Mouse (Mus musculus): ENCODE results near the gene Vrk1.
A peak's percentile ranks its signal among the peaks of the same experiment; 100 is the strongest.

The Vrk1 gene

DNA sequence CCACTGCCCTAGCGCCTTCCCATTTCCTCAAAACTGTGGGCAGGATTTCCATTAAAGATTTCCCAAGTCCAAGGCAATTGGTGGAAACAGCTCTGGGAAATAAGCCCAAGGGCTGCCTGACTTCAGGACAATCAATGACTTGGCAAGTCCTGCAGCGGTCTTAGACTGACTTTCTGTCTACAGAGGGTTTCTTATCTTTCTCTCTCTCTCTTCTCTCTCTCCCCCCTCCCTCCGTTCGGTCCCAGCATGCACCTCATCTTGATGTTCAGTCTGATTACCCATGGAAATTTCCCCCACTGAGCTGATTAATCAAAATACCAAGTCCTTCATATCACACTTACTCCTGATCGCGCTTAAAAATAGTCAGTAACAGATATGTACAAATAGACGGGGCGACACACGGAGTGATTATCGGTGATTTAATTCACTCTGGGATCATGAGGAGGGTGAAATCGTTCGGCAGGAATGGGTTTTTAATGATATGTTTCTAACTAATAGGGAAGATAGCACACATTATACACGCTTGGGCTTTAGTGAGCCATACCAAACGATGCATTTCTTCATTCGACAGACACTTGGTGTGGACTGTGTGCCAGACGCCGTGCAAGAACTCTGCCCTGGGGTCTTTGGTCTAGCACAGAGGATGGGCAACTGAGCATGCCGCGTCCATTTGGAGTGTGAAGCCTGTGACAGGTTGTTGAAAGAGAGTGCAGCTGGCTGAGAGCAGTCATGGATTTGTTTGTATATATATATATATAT, 12.8 kb upstream of the Vrk1 start:
- DNase-seq (ENCODE audit: inconsistent age in 2 of 2, low spot score in 1 of 2): no peak

DNA sequence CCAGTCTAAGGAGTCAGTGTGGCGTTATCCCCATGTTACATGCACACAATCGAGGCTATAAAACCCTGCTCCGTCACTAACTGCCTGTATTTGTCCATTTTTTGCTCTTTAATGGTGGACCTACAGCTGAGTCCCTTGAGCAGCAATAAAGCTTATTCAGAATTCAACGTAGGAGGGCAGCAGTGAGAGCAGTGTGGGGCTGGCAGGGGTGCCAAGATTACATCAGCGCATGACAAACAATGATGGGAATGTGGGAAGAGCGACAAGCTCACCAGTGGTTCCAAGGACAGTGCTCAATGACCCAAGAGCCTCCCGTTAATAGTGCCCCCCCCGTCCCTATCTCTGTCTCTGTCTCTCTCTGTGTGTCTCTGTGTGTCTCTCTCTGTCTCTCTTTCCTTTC, 8.3 kb upstream of the Vrk1 start:
- peak; percentile 64 to 83 for DNase-seq (ENCODE audit: inconsistent age in 2 of 2, low spot score in 1 of 2)

DNA sequence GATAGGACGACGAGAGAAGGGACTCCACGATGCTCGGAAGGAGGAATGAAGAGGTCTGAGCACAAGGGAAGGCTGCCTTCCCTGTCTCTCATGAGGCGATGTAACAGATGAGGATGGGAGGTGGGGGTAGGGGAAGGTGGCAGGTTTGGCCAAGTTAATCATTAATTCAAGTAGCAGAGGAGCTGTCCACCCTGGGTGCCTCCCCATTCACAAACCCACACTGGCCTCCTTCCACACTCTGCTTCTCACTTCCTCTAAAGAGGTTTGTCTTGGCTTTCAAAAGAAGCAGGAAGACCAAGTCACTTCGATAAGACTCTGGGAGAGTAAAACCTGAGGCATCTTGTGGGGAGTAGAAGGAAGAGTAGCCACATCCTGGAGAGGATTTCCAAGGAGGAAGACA, 5.3 kb upstream of the Vrk1 start:
- no peak for DNase-seq (ENCODE audit: inconsistent age in 2 of 2, low spot score in 1 of 2)

DNA sequence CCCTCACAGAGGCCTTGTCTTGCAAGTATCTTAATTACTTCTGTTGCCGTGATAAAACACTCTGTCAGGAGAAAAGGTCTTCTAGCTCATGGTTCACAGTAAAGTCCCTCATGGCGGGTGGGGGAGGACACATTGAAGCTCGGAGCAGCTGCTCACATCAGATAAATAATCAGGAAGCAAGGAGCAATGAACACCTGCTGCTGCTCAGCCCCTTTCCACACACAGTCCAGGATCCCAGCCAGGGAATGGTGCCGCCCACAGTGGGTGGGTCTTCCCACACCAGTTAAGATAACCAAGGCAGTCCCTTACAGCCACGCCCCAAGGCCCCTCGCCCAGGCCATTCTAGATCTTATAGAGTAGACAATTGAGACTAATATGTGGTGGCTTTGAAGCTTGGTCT, 3.8 kb upstream of the Vrk1 start:
- no peak for DNase-seq (ENCODE audit: inconsistent age in 2 of 2, low spot score in 1 of 2)

DNA sequence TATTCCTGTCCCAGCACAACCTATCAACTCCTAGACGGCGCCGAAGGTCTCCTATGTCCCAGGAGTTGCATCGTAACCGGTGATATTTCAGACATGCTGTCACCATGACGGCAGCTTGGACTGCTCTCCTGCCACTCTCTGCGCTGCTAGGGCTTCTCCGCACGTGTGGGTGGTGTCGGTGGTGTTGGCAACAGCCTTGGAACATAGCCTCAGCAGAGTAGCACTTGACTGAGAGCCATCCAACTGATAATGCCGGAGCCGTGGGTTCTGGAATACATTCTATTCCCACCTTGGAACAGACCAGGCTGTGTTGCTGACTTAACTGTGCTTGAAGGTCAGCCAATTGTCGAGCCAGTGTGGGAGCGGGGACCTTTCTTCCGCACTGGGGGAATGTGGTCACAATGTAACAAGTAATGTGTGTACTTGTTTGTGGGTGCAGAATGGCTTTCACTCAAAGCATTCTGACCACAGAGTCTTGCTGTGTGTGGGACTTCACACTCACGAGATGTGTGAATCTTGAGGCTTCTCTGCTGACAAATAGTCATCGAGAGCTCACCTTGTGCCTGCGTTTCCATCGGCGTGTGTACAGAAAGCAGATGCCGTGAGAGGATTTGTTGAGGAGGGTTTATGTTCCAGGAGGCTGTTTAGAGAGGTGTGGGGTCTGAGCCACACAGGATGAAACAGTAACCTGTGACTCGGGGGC, 1.5 kb upstream of the Vrk1 start:
- peak; percentile 58 to 83 for DNase-seq (ENCODE audit: inconsistent age in 2 of 2, low spot score in 1 of 2)

DNA sequence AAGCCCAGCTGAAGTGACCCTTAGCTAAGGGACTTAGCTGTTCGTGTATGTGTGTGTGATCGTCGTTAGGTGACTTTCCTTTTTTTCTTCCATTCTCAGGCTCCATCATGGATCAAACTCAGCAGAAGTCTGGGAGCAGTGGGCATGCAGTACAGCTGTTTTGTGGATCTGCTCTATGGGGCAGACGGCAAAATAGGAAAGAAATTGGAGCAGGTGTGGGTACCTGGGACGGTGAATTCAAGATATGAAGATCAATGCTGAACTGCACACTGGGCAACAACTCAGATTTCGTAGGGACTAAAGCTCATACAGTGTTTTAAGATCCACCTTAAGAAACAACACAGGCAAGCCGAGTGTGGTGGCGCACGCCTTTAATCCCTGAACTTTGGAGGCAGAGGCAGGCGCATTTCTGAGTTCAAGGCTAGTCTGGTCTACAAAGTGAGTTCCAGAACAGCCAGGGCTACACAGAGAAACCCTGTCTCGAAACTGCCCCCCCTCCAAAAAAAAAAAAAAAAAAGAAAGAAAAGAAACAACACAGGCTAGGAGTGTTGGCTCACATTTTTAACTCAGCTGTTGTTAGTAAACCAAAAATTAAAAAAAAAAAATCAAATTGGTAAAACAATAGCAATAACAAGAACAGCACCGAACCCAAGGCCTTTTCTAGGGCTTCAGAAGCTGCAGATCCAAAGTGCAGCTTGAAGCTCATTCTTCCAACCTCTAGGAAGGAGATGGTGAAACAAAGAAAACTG, 732 bp upstream of the Vrk1 start:
- peak in 1 of 2 experiments; percentile 54 for DNase-seq (ENCODE audit: inconsistent age in 2 of 2, low spot score in 1 of 2)

DNA sequence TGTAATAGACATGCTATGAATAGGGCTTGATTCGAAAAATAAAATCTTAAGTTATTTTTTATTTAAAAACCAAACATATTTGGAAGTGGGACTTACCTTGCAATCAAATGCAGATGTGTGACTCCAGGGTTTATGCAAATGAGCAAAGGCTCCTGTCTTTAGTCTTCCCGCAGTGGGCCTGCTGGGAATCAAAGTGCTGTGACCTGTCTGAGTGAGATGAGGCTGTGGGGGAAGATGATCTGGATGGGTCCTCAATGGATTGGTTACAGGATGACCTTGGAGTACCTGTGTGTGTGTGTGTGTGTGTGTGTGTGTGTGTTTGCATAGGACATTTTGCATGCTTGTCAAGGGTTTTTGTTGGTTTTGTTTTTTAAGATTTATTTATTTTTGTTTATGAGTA, 2.1 kb downstream of the Vrk1 start:
- DNase-seq (ENCODE audit: inconsistent age in 2 of 2, low spot score in 1 of 2): no peak

DNA sequence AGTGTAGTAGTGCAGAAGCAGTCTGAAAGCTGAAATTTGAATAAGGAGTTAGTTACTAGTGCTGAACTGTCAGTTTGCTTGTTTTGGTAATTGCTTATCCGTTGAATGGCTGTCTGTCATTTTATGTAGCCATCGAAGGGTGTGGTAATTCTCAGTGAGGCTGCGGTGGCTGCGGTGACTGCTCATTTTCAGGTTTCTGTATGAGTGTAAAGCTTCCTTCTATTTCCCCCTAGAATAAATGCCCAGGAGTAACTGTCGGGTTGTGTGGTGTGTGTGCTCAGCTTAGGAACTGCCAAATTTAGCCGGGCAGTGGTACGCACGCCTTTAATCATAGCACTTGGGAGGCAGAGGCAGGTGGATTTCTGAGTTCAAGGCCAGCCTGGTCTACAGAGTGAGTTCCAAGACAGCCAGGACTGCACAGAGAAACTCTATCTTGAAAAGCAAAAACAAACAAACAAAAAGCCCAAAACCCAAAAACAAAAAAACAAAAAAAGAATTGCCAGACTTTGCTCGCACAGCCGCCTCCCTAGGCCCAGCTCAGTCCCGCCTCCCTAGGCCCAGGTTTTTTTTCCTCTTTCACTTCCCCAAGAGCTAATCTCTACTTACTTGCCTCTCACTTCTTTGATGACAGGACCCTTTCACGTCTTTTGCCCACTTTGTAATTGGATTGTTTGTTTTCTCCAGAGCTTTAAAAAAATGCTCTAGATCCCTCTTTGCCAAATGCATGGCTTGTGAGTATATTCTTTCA, 6.4 kb downstream of the Vrk1 start:
- DNase-seq (ENCODE audit: inconsistent age in 2 of 2, low spot score in 1 of 2): no peak

DNA sequence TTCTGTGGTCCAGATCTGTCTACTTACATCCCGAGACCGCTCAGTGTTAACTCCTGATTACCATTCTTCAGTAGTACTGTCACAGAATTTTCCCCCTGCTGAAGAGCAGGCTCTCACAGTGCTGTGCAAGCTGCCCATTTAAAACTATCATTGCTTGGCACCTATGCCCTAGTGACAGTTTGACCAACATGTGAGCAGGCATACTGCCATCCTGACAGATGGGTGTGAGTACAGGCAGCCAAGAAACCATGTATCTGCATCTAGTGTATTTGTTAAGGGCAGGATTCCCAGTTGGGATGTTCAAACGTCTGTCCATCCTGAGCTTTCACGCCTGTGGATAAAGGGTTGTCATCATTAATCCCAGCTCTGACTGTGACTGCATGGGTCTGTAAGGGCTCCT, 10.0 kb downstream of the Vrk1 start:
- no peak for DNase-seq (ENCODE audit: inconsistent age in 2 of 2, low spot score in 1 of 2)

DNA sequence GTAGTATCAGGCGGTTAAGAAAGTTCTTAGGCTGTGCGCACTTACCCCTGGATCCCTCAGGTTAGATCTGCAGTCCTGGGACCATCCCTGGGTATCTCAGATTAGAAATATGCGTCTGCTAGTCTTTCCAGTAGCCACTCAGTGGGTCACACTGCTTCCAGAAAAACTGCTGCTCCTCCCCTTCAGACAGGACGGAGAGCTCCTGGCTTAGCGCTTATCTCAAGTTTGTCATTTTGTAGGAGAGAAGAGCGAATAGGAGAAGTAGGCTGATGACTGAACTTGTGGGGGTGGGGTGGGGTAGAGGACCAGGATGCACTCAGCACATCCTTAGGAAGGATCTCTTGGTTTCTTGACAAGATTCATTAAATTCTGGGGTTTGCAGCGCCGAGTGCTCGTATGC, 13.6 kb downstream of the Vrk1 start:
- no peak for DNase-seq (ENCODE audit: inconsistent age in 2 of 2, low spot score in 1 of 2)

DNA sequence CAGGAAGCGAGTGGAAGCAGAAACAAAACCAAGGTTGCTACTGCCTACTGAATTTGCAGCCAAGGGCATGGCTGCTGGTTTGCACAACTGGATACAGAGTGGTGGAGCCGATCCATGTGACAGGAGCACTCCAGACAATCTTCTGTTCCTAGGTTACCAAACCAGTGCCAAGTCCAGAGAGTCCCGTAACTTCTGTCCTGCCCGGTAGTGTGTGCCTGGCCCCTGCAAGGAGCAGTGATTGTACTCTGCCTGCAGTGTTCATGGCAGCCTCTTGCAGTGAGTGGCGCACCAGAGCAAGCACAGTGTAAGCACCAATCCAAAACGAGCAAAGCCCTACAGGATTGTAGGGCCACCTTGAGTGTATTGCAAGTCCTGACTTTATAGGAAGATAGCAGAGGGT, 15.4 kb downstream of the Vrk1 start:
- peak in 1 of 2 experiments; percentile 76 for DNase-seq (ENCODE audit: inconsistent age in 2 of 2, low spot score in 1 of 2)

DNA sequence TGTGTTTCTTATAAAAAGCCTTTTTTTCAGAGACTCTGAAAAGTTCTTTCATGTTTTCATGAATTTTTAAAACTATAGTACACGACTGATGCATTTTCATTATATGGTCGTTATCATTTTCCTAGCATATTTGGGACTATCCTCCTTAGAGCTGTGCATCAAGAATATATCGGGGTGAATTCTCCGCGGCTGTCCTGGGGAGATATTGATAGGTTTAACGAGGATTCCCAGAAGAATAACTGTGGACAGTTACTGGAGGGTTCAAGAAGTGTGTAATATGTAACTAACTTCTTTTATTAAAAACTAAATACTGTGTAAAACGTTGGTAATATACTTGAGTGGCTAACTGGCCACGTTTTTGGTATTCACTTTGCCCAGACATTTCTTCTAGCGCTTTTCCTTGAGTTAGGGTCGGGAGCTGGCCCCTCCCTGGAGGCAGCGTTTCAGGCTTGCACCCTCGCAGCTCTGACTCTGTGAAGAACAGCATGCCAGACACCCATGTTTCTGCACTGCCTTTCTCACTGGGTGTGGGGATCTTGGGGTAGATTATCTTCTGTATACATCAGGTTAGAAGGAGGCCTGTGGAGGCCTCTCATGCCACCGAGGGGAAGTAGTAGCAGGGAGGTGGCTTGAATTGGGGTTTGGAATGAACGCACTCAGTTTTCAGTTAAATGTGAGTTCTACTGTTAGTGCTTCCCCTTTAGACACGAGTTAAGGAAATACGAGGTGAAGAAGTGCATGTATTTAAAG, 16.5 kb downstream of the Vrk1 start:
- DNase-seq (ENCODE audit: inconsistent age in 2 of 2, low spot score in 1 of 2): no peak

DNA sequence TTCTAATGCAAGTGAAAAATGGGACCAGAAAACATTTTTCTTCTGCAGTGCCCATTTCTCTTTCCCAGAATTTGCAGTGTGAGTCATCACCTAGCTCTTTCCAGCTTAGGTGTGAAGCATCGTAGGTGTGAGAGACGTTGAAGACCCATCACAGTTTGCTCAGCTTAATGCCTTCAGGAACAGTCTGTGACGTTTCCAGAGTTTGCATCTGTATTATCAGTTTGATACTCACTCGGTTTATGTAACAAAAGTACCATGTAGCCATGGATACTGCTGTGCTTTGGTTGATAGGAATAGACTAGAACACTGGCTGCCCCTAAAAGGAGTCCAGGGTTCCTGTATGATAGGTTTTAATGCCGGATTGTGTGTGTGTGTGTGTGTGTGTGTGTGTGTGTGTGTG, 17.3 kb downstream of the Vrk1 start:
- no peak for DNase-seq (ENCODE audit: inconsistent age in 2 of 2, low spot score in 1 of 2)

DNA sequence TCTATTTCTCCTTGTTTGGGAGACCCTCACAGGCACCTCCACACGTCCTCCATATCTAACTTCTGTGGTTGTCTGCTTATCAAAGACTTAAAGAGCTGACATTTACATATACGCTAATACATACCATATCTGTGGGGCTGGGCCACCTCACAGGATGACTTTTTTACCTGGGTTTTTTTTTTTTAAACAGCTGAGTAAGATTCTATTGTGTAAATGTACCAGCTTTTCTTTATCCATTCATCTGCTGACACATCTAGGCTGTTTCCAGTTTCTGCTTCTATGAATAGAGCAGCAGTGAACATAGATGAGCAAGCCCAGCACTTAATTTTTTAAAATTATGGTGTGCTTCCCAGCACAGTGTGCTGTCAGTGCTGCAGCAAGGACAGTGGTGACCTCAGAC, 19.6 kb downstream of the Vrk1 start:
- peak in 1 of 2 experiments; percentile 44 for DNase-seq (ENCODE audit: inconsistent age in 2 of 2, low spot score in 1 of 2)

DNA sequence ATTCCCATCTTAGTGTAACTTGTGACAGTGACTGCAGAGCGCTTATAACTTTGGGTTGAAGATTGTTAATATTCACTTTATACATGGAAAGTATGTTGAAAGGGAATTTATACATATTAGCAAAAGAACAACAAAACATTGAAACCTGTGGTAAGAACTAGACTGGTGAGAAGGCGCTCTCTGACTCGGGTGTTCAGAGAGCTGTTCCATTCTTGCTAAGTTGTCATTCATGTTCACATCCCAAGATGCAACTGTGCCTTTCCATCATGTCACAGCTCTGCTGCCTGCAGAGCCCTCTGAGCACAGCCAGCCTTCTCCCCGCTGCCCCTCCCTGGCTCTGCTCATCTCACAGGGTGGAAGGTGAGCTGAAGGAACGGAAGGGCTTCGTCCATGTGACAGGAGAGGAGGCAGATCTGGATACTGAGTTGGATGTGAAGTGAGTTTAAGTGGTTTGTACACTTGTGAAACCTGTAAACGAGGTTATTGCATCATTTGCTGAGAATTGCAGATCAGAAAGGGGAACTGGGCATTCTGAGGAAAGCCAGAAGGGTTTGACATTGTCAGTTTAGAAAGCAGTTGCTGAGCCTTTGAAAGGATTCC, 20.2 kb downstream of the Vrk1 start:
- peak in 1 of 2 experiments; percentile 52 for DNase-seq (ENCODE audit: inconsistent age in 2 of 2, low spot score in 1 of 2)

DNA sequence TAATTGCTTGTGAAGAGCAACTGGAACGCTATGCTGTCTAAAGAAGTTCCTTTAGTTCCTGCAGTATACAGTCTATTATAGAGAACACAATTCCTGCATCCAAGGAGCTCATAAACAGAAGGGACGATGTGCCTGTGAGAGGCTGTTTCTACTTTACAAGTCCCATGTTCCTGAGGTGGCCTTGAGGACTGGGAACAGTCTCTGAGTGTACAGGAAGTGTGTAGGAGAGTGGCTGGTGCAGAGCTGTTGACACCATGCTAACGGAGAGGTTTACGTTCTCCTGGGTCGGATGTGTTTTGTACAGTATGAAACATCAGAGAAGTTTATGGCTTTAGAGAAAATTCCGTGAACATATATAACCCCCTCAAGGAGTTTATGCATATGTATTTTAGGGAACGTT, 20.8 kb downstream of the Vrk1 start:
- DNase-seq (ENCODE audit: inconsistent age in 2 of 2, low spot score in 1 of 2): peak in 1 of 2 experiments; percentile 43

DNA sequence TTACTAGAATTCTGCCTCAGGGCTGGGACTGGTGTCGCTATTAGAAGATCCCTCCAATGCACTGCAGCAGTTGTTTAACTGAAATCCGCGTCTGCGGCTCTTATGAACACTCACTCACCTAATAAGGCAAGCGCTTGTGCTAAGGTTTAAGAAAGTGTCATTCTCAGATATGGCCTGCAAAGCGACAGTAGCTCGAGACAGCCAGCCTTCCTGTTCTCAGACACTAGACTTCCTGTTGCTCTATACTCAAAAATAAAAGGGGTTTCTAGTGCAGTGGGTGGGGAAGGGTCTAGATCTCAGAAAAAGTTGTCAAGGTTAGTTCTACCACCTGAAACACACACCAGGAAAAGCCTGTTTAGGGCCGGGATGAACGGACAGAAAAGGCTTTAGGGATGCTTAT, 21.9 kb downstream of the Vrk1 start:
- no peak for DNase-seq (ENCODE audit: inconsistent age in 2 of 2, low spot score in 1 of 2)

DNA sequence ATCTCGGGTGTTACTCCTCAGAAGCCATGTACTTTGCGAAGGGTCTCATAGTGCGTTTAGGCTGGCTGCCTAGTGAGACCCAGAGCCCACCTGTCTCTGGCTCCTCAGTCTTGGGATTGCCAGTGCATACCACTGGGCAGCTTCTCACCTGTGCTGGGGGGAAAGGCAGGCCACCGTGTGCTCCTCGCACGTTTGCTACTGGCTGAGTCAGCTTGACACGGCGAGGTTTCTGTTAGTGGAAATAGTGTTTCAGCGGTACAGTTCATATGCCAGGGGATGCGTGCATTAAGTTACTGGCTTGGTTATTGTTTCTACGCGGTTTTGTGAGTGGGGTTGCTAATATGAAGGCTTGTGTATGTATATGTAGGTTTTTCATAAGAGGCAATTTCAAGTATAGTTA, 22.3 kb downstream of the Vrk1 start:
- no peak for DNase-seq (ENCODE audit: inconsistent age in 2 of 2, low spot score in 1 of 2)

DNA sequence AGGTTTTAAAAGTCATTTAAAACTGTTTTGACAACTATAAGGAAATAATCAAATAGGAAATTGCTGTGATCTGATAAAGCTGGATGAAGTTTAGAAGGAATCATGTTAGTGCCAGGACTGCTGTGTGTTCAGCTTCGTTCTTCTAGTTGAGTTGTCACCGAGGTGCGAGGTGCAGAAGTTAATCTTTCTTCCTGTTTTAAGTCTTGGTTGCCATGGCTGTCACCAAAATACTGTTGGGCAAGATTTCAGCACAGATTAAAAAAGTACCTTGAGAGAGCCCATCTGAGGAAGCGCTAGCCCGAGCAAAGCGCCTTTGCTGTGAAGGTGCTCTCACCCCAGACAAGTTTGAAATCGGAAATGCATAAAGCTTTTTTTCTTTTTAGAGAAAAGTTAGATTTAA, 24.2 kb downstream of the Vrk1 start:
- no peak for DNase-seq (ENCODE audit: inconsistent age in 2 of 2, low spot score in 1 of 2)

DNA sequence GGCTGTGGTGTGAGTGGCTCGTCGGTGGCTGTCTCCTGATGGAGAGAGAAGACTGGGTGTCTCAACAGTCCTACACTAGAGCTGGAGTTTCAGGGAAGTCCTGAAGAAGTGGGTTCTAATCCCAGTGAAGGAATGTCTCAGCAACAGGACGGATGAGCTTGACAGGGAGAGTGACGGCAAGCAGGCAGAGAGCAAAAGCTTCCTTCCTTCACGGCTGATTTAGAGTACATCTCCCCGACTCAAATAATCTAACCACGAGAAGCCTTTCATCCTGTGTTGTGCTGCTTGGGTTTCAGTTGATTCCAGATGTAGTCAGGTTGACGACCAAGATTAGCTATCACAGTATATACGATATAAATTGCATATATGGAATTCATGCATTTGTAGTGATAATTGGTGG, 24.7 kb downstream of the Vrk1 start:
- DNase-seq (ENCODE audit: inconsistent age in 2 of 2, low spot score in 1 of 2): no peak
